Mouse (Mus musculus) ES-E14 (cell line): ENCODE measurements around the gene Odaph. TPM values are rescaled to one million over a fixed set of nuclear protein-coding genes. Genes with fewer than 3 reads are reported as not detected.
A peak's percentile ranks its signal among the peaks of the same experiment; 100 is the strongest.
"Not testable (repeated sequence)": the region's sequence is repeated elsewhere in the genome, so short reads cannot be mapped to it uniquely, and the experiment has no call there.

Source experiments
- DNase-seq: peaks from one replicate; pipeline ENCODE4 v3.0.0-alpha.2; 2013; ENCODE audit warnings: low read depth, low spot score
- H3K27ac ChIP-seq: 2 replicates; pipeline ENCODE4 v1.5.1; 2012; ENCODE audit warnings: low read depth, mild to moderate bottlenecking, low read length, moderate library complexity, mixed read lengths; ENCODE audit not compliant: poor library complexity, insufficient read depth, severe bottlenecking
- H3K36me3 ChIP-seq: 2 replicates; pipeline ENCODE4 v1.6.1; 2012; ENCODE audit warnings: mild to moderate bottlenecking, low read length, moderate library complexity, mixed read lengths; ENCODE audit not compliant: control insufficient read depth, poor library complexity, insufficient read depth, severe bottlenecking
- H3K4me1 ChIP-seq, 2 experiments: fragments of 150-350 bp in 1 of 2; sonication (generic) in 1 of 2; 2 replicates each; pipeline ENCODE4 v1.6.1; 2012; ENCODE audit warnings: low read length in 2 of 2, mild to moderate bottlenecking in 1 of 2, mixed read lengths in 1 of 2; ENCODE audit not compliant: control insufficient read depth in 2 of 2, insufficient read depth in 2 of 2, poor library complexity in 1 of 2
- H3K4me3 ChIP-seq, 2 experiments: fragments of 150-350 bp in 1 of 2; sonication (generic) in 1 of 2; 2 replicates each; pipeline ENCODE4 v1.5.1; 2012; ENCODE audit warnings: low read length in 2 of 2, low read depth in 1 of 2, mild to moderate bottlenecking in 1 of 2, mixed read lengths in 1 of 2; ENCODE audit not compliant: insufficient read depth in 1 of 2, poor library complexity in 1 of 2, severe bottlenecking in 1 of 2
- H3K9ac ChIP-seq: 2 replicates; pipeline ENCODE4 v1.6.1; 2012; ENCODE audit warnings: low read depth, mild to moderate bottlenecking, low read length, mixed read lengths; ENCODE audit not compliant: poor library complexity, insufficient read depth, severe bottlenecking
- H3K9me3 ChIP-seq: fragments of 150-350 bp; sonication (generic); 2 replicates; pipeline ENCODE4 v1.6.1; 2012; ENCODE audit warnings: low read depth, mild to moderate bottlenecking, low read length; ENCODE audit not compliant: control insufficient read depth, insufficient read depth
- CHD2 ChIP-seq: IDR thresholded peaks from 2 replicates; pipeline ENCODE4 v1.6.1; 2014; ENCODE audit warnings: mild to moderate bottlenecking, low read depth, low read length, inconsistent platforms
- HCFC1 ChIP-seq: IDR thresholded peaks from 2 replicates; pipeline ENCODE4 v1.6.1; 2012; ENCODE audit warnings: low read length, inconsistent platforms, borderline replicate concordance; ENCODE audit not compliant: insufficient read depth
- MAFK ChIP-seq: IDR thresholded peaks from 2 replicates; pipeline ENCODE4 v1.6.1; 2014; ENCODE audit warnings: mild to moderate bottlenecking, low read depth, low read length, inconsistent platforms; ENCODE audit not compliant: insufficient read depth
- ZC3H11A ChIP-seq: IDR thresholded peaks from 2 replicates; pipeline ENCODE4 v1.6.1; 2012; ENCODE audit warnings: low read depth, mild to moderate bottlenecking, inconsistent platforms, low read length, borderline replicate concordance
- ZNF384 ChIP-seq: IDR thresholded peaks from 2 replicates; pipeline ENCODE4 v1.6.1; 2012; ENCODE audit warnings: low read depth, low read length, inconsistent platforms
- in situ Hi-C, 2 experiments: fragments of 600-800 bp; cut with MboI; formaldehyde crosslinking; loops; one replicate each; pipeline ENCODE4 v1.15.1; 2025; ENCODE audit warnings: low sequenced_read_pairs in 2 of 2, inconsistent platforms in 1 of 2; ENCODE audit not compliant: unreplicated experiment in 2 of 2
- total RNA-seq: library from RNA; depleted of rRNA; stranded (reverse); fragments of 300-350 nt; gene quantifications from 2 replicates; pipeline ENCODE4 v1.2.3, GENCODE M21; 2012; rRNA removed

The Odaph gene
- total RNA-seq, result 0.74 and 0.89 TPM in 2 replicates

DNA sequence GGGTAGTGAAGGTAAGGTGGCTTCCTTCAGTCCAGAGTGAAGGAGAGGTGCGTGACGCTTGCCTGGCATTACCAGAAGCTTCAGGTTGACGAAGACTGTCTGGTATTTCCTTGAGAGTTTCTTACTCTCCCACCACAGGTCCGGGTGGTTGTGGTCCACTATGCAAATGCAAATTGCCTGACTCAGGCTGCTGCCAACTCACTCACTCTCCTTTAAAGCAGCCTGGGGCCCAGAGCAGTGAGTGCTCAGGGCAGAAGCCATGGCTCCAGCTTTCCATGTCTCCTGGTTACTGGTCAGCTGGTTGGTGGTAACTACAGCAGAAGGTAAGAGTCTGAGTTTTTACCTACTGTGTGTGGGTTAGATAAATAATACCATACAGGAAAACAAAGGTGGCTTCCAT, at the start of gene Odaph:
Gene Odaph, plus strand, starts transcription at position 240 of the 400 bp plus-strand sequence.
- Histone ChIP-seq H3K27ac (no peak within 1 kb of the TSS), H3K4me1 (peaks cover 0 to 3% of the 10 kb centered on the region in 2 experiments; a peak in 2 of 4 replicates), H3K4me3 (no peak within 1 kb of the TSS), H3K9me3 (no peaks in the 10 kb centered on the region), H3K36me3 (no peaks in the 10 kb centered on the region), H3K9ac (no peak within 1 kb of the TSS)
- no peak for DNase-seq
- in situ Hi-C loops, result no loop called here
- no peak for TF ChIP-seq HCFC1
- TF ChIP-seq CHD2, result no peak
- TF ChIP-seq MAFK, result no peak
- TF ChIP-seq ZNF384, result no peak
- no peak for TF ChIP-seq ZC3H11A

- not testable (repeated sequence) for H3K4me1 ChIP-seq, H3K36me3 ChIP-seq, H3K9me3 ChIP-seq, H3K9ac ChIP-seq, H3K27ac ChIP-seq, DNase-seq, H3K4me3 ChIP-seq
- in situ Hi-C loops, result loop anchor here in 1 of 2 experiments (25.0 kb wide), 1 partner anchor 92 kb away; the partner anchor contains the start of gene Cdkl2
These were observed 41.7 kb upstream of the Odaph start for GRCm38 (mm10) chr5:91945609-91946008.

GRCm38 (mm10) chr5:91947008-91947407, 40.3 kb upstream of the Odaph start:
- DNase-seq, result no peak
- in situ Hi-C loops, result loop anchor here in 1 of 2 experiments (25.0 kb wide), 1 partner anchor 90 kb away; the partner anchor contains the start of gene Cdkl2
- TF ChIP-seq HCFC1, result no peak
- no peak for TF ChIP-seq MAFK
- TF ChIP-seq CHD2, result no peak
- TF ChIP-seq ZNF384, result no peak
- TF ChIP-seq ZC3H11A, result no peak
- Histone ChIP-seq H3K4me3 (no peak overlapping the region), H3K9ac (no peak overlapping the region), H3K27ac (no peak overlapping the region), H3K4me1 (peaks cover 0 to 8% of the 10 kb centered on the region in 2 experiments; a peak in 2 of 4 replicates), H3K9me3 (no peaks in the 10 kb centered on the region), H3K36me3 (peaks cover 4% of the 10 kb centered on the region)

DNA sequence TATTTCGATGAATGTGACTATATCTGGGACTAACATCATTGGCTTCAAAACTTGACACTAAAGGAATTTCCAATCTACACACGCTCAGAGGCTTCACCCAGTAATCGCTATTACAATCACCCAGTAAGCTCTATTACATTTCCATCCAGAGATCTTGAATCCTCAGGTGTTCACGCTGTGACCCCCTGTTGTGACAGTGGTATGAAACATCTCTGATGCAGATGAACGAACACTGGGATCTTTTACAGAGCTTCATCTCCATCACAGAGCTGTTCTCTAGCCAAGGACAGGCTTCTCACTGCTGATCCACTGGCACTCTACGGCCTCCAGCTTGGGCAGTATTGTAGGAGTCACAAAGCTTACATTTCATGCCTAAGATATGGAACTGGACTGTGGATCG, 37.8 kb upstream of the Odaph start:
- Histone ChIP-seq H3K4me1 (peaks cover 0 to 8% of the 10 kb centered on the region in 2 experiments; a peak in 2 of 4 replicates), H3K36me3 (peaks cover 9% of the 10 kb centered on the region)

GRCm38 (mm10) chr5:91951404-91951803, 35.9 kb upstream of the Odaph start:
- Histone ChIP-seq H3K9ac (no peak overlapping the region), H3K36me3 (peaks cover 10% of the 10 kb centered on the region)

More for the DNA sequence above, 37.8 kb upstream of the Odaph start:
- TF ChIP-seq CHD2 (no peak), ZNF384 (no peak), ZC3H11A (no peak), MAFK (no peak), HCFC1 (no peak)
- no peak overlapping the region for H3K27ac ChIP-seq
- no peak overlapping the region for H3K9ac ChIP-seq
- no peaks in the 10 kb centered on the region for H3K9me3 ChIP-seq
- DNase-seq, result peak; percentile 56
- no peak overlapping the region for H3K4me3 ChIP-seq
- in situ Hi-C loops, result loop anchor here in 1 of 2 experiments (25.0 kb wide), 1 partner anchor 88 kb away; the partner anchor contains the start of gene Cdkl2

More at GRCm38 (mm10) chr5:91951404-91951803, 35.9 kb upstream of the Odaph start:
- Histone ChIP-seq H3K4me3 (no peak overlapping the region), H3K4me1 (peaks cover 0 to 4% of the 10 kb centered on the region in 2 experiments; a peak in 2 of 4 replicates), H3K9me3 (no peaks in the 10 kb centered on the region), H3K27ac (no peak overlapping the region)
- DNase-seq, result no peak
- TF ChIP-seq ZC3H11A, result no peak
- TF ChIP-seq ZNF384, result no peak
- TF ChIP-seq HCFC1, result no peak
- TF ChIP-seq MAFK, result no peak
- no peak for TF ChIP-seq CHD2
- in situ Hi-C loops, result no loop called here
